Mouse (Mus musculus) neutrophil, adult 5-6 weeks (primary cell): Measurements from ENCODE around the gene Tubd1. TPM values are rescaled to one million over a fixed set of nuclear protein-coding genes. Genes with fewer than 3 reads are reported as not detected.
"Not testable (repeated sequence)": the region's sequence is repeated elsewhere in the genome, so short reads cannot be mapped to it uniquely, and the experiment has no call there.

ENCODE experiments used
- ATAC-seq: fragments of 151-379, 151-347 bp; 2 replicates; pipeline ENCODE4 v1.8.0; 2017; ENCODE audit warnings: mild to moderate bottlenecking, moderate TSS enrichment; ENCODE audit not compliant: insufficient number of reproducible peaks, poor library complexity, low FRiP score, severe bottlenecking; ENCODE audit errors: extremely low read depth
- total RNA-seq: library from RNA; stranded (forward); fragments of 200-1000 nt; gene quantifications from 2 replicates; pipeline ENCODE4 v1.2.3, GENCODE M21; 2017

The Tubd1 gene
- 6.4 and 6.9 TPM in 2 replicates for total RNA-seq

DNA sequence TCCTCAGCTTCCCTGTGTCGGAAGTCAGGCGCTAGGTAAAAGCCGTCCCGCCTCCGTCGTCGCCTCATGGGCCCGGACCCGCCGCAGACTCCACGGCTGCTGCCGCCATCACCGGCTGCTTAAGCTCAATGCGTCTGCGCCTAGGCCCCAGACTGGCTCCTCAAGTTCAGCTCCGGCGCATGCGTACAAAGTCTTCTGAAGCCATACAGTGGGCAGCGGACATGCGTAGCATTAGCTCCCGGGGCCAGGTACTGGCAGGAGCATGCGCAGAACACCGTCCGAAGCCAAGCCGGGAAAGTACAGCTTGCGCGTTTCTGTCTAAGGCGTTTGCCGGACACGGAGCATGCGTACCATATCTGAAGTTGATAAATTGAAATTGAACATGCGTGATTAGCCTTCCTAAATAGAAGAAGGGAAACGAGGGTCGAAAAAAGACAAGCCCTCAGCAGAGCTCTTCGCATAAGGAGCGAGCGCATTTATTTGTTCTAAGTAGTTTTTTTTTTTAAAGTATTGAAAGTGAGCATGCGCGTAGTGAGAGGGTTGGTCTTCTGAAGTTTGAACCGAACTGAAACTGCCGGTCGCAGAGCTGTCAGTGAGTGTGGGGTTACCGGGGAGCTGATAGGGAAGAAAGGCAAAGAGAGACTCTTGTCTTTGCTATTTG is at the start of gene Tubd1, which contains the start of gene Rps6kb1:
TSS of gene Tubd1 (plus strand) at position 353 of the 661 bp plus-strand sequence.
TSS of gene Rps6kb1 (minus strand) at position 167 of the 661 bp plus-strand sequence.
- peak; percentile 96 for ATAC-seq

DNA sequence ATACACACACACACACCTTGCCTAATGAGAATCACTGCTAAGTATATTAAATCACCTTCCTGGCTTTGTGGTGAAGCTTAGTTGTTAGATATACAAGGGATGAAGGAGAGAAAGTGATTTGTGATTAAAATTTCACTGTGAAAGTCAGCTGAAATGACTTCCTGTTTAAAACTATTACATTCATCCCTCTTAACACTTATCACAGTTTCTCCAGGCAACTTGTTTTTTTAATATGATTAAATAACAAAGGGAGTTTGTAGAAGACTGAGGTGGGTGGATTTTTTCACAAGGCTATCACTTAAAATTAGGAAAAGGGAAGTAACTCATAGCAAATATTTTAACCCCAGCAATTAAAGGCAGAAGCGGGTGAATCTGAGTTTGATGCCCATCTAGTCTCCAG is 47.4 kb upstream of the Tubd1 start:
- no peak for ATAC-seq

DNA sequence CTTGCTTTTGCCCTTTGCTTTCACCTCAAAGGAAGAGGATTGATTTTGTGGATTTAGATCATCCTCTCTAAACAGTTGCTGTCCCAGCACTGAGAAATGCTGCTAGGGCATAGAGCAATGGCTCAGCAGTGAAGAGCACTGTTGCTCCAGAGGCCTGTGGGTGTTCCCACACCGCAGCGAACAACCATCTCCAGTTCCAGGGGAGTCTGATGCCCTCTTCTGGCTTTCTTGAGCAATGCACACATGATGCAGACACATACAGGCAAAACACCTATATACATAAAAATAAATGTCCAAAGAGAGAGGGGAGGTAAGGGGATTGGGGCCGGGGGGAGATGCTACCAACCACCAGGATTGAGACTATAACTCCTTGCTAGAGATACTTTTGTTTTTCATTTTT is 46.9 kb upstream of the Tubd1 start:
- no peak for ATAC-seq

DNA sequence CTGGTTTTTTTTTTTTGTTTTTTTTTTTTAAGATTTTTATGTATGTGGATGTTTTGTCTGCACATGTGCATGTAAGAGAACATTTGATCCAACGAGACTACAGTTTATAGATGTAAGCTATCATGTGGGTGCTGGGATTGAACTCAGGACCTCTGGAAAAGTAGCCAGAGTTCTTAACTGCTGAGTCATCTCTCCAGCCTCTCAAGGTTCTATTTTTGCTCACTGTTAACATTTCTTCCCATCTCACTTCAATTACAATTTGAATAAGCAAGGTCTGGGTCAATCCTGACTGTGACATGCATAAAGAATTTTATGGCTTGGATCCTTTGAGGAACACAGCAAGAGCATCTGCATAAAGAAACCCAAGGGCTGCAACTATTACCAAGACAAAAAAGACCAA is 44.0 kb upstream of the Tubd1 start:
- ATAC-seq = no peak

DNA sequence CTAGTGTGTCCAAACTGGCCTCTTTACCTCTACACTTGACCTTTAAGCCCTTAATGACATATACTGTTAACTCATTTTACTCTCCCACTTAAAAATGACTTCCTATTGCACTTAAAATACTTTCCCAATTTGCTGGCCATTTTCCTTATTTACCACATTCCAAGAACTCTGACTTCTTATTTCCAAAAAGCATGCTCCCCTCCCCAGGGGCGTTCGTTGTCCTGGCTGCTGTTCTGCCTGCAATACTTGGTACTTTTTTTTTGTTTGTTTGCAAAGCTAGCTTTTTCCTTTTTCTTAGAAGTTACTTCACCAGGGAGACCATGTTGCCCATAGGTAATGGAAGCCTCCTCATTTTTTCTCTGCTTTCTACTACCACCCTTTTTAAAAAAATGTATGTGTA is 41.7 kb upstream of the Tubd1 start:
- ATAC-seq = no peak

DNA sequence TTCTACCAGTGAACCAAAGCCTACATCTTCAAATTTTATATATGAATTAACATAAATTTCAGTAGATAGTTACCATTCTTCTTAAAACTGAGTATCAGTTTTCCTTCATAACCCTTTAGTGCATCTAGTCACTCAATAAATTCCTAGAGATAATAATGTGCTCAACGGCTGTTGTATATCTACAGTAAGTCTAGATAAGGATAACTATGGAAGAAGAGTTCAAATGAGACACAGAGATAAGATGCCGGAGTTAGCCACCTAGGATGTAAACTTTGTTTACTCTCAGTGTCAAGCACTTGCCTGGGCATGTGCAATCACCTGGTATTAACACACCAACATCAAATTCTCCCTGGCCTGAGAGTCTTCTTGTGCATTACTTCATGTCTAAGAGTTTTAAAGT is 37.5 kb upstream of the Tubd1 start:
- no peak for ATAC-seq

DNA sequence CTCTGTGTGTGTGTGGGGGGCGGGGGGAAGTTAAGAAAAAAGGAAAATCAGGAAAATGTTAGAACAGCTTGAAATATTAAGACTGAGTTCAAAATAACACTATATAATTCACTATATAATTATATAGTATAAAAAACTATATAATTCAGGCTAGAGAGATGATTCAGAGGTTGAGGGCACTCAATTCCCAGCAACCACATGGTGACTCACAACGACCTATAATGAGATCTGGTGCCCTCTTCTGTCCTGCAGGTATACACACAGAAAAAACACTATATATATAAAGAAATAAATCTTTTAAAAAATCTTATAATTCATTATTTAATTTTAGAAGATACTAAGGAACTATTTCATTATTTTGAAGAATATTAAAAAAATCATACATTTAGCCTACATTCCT is 36.8 kb upstream of the Tubd1 start:
- no peak for ATAC-seq

DNA sequence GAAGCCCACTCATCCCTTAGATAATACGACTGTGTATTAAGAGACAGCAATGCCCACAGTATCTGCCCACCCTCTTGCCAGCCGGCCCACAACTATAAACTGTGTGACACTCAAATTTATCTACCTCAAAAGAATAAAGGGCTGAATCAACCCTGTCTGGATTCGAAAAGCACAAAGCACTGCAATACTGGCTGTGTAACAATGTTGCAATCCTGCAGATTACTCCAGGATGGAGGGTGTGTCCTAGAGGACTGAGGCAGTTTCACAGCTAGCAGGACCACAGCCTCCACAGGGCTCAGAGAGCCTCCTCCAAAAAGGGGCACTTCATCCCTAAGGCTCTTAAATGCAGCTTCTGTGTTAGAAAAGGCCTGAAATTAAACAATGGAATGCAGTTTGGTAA is 28.2 kb upstream of the Tubd1 start:
- no peak for ATAC-seq

DNA sequence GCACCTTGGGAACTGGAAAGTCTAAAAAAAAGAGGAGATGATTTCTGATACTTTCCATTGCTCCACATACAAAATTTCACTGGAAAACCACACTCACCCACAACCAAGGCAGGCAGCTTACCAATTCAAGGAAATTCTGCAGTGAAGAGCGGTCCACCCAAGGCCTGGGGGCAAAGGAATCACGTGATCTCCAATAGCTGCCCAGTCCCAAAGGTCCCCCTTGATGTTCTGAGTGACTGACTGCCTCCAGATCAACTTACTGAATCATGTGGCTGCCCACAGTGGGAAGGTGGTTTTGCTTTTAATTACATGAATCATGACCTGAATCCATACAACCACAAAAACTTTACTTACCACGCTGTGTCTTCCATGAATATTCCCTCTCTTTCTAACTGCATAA is 27.6 kb upstream of the Tubd1 start:
- no peak for ATAC-seq

DNA sequence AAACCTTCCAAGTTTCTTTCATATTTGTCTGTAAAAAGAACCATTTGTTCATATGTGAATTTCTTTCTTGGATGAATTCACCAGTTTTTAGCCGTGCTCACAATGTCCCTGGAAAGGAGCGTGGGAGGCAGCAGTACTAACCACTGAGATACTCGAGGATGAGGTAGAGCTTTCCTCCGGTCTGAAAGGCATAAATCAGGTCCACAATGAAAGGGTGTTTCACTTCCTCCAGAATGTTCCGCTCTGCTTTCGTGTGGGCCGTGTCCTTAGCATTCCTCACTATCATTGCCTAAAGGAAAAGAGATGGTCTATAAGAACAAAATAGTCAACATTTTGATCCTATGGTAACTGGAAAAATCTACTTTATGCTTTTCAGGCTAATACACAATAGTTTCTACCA is 25.0 kb upstream of the Tubd1 start:
- no peak for ATAC-seq

DNA sequence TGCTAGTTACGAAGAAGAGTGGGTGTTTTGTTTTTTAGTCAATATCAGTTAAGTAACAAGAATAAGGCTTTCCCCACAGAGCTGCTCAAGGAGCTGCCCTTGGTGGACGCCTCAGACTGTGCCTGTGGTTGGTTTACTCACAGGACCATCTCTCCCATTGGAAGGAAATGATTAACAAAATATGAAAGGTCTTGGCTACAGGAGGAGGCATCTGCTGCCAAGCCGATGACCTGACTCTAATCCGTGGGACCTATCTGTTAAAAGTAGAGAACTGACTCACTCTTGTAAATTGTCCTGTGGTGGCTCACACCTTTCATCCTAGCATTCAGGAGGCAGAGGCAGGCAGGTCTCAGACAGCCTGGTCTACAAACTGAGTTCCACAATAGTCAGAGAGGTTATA is 17.3 kb upstream of the Tubd1 start:
- no peak for ATAC-seq

DNA sequence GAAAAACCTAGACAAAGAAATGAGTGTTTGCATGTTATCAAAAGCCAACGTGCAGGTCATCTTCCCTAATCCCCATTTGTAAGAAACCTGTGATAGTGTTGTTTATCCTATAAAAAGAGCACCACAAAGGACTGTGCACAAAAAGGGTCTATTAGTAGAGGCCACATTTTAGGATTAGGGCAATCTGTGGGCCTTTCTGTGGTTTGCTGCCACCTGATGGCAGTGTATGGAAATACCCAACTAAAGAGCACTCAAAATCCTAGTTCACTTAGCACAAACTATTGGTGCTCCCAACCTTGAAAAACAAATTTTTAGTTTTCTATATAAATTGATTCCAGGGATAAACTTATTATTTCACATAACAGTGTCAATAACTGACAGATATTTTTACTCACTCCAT is 12.0 kb upstream of the Tubd1 start:
- 0 out of 2 replicates have a peak, but pooled peaks have one; percentile 30 for ATAC-seq

DNA sequence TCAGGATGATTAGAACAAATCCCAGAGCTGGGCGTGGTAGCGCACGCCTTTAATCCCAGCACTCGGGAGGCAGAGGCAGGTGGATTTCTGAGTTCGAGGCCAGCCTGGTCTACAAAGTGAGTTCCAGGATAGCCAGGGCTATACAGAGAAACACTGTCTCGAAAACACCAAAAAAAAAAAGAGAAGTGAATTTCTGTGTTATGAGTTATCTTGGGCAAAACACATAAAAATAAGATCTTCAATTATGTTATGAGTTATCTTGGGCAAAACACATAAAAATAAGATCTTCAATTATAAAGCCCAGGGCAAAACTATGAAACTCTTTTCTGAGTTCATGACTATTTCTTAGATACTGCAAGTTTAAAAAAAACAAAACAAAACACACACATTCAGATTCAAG is 11.5 kb upstream of the Tubd1 start:
- ATAC-seq = not testable (repeated sequence)

DNA sequence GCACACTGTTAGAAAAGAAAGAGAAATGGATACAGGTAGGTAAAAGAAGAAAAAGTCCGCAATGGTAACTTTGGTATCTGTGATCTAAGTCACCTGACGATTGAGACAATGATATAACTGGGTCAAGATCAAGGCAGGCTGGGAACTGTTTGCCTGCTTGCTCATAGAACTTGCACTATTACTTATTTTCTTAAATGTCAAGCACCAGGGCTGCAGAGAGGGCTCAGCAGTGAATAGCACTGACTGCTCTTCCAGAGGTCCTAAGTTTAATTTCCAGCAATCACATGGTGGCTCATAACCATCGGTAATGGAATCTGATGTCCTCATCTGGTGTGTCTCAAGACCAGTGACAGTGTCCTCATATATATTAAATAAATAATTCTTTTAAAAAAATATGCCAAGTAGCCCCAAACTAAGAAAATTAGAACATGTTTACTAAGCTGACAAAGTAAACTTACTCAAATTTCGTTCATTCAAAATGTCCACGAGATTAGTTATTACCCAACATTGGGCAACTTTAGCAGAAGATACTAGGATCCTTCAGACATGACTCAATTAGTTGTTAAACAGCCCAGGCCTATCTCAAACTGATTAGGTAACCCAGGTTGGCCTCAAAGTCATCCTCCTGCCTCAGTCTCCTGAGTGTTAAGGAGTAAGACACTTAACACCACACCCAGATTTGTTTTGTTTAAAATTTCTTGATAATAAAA is 10.4 kb upstream of the Tubd1 start:
- ATAC-seq = no peak

DNA sequence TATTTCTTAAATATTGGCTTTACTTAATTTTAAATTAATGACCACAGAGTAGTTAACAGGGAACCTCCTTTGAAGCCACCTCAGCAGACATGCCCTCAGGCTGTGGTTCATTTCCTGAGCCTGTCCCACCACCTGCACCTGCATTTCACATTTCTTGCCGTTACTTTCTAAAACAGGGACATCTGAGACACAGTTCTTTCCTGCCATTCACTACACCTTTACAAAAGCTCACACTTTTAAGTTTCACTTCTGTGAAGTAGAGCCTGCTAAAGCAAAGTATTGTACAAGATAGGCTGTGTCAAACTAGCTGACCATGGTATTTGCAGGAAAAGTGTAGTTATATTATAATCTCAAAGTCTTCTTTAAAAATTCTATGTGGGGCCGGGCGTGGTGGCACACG is 6.0 kb upstream of the Tubd1 start:
- no peak for ATAC-seq

DNA sequence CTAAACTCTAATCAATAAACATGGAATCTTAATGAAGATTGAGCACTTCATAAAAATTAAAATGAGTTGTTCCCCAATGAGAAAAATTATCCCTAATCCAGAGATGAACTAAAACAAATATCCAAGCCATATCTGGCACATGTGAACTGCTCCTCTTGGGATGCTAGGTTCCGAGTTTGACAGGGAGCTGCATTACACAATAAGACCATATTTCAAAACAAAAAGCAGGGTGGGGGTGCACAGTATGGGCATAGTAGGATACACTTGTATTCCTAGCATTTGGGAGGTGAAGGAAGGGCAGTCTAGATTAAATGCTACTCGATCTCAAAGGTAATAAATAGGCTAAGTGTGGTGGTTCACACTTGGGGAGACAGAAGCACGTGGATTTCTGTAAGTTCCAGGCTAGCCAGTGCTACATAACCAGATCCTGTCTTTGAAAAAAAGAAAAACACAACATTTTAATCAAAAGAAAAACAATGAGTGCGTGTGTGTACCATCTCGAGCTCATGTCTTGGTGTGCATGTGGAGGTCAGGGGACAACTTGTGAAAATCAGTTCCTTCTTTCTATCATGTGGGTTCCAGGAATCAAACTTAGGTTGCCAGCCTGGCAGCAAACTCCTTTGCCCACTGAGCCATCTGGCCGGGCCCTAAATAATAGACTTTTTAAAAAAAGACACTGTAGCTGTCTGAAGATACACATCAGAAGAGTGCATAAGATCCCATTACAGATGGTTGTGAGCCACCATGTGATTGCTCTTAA is 4.9 kb upstream of the Tubd1 start:
- no peak for ATAC-seq

DNA sequence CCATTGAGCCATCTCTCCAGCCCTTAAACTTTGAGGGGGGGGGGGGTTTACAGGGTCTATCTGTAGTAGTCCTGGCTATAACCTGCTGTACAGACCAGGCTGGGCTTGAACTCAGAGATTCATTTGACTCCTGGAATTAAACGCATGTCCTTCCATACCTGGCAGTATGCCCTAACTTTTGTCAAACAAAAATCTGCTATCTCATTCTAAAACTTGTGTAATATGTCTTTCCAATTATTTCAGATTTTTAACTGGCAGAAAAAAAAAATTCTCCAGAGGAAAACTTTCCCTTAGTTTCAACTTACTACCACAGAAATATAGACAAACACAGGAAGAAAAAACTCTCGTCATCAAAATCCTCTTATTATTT is 4.3 kb upstream of the Tubd1 start:
- no peak for ATAC-seq

DNA sequence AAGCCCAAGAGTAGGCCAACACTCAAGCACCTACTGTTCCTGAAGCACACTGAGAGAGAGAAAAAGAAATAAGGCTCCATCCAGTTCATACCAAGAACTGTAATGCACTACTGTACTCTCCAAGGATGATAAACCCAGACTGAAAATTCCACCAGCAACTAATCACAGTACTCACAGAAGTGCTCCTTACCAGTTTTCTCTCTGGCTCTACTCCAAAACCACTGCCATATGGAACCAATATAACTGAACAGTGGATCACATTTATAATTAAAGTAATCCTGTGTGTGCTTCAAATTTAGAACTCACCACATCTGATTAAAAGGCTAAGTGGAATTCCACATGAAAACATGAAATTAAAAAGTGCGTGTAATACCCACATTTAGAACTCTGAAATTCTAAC is 1.9 kb upstream of the Tubd1 start:
- no peak for ATAC-seq

DNA sequence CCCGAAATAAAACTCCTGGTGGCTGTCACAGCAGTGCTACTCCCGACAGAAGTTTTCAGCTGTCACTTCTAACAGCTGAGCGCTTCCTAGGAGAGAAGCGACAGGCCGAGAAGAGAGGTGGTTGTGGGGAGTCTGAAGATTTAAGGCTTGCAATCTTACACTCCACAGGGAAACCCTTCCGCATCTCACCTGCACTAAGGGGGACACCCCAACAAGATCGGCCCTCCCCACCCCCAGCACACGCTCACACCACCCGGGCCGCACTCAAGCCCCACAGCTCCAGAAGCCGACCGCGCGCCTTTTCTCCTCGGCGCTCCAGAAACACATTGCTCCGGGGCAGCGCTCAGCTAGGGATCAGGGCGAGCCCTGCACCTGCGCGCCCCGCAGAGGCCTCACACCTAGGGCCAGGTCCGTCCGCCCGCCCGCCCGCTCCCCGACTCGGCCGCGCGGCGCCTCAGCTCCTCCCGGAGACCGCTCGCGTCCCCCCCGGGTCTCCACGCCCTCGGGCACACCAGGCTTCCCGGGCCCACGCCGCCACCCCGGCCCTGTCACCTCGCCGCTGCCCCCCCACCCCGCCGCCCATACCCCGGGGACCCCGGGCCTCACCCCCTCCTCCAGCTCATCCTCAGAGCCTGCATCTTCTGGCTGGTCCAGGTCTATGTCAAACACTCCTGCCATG is 692 bp upstream of the Tubd1 start:
- no peak for ATAC-seq

DNA sequence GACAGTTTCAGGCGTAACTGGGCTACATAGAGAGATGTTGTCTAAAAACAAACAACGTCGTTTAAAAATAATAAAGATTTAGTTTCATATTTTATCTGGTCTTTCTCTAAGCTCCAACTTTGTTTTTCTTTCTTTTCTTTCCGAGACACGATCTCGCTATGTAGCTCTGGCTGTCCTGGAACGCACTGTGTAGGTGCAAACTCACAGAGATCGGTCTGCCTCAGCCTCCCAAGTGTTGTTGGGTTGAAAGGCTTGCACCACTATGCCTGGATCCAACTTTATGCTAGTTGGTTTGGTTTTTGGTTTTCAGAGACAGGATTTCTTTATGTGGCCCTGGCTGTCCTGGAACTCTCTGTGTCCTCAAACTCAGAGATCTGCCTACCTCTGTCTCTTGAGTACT is 765 bp downstream of the Tubd1 start:
- ATAC-seq = no peak
